Mouse (Mus musculus) lung, postnatal 0 days (tissue): ENCODE measurements around the gene Mis18a.

Source experiments
- CTCF ChIP-seq: IDR thresholded peaks from 2 replicates; pipeline ENCODE4 v1.5.1; 2016; ENCODE audit warnings: antibody characterized with exemption, mild to moderate bottlenecking
- EP300 ChIP-seq: IDR thresholded peaks from 2 replicates; pipeline ENCODE4 v1.6.1; 2016; ENCODE audit warnings: antibody characterized with exemption, mild to moderate bottlenecking, control low read depth

DNA sequence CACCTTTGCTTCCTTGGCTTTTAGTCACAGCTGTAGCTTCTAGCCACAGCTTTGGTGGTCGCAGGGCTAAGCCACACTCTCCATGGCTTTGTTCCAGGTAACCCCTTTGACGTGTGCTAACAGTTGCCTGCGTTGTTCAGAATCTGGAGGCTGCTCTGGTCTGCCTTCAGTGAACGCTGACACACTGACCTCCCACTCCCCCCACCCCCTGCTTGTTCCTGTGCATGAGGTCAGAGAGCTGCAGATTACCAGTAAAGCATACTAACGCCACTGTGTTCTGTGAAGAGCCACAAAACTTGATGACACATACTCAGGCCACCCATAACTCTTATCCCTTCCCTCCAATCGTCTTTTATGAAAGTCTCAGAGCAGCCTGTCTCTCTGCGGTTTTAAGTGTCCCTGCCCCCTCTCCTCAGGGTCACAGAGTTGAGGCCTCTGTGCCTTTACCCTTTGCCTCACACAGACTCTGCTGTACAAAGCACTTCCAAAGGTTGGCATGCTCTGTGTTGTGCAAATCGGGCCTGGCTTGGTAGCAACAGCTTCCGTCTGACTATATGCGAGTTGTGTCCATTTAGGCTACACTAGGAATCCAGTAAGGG lies 9.6 kb upstream of the Mis18a start:
- TF ChIP-seq EP300 = no peak
- no peak for TF ChIP-seq CTCF
